Mouse (Mus musculus): Measurements from ENCODE around the gene Slc25a13.

DNA sequence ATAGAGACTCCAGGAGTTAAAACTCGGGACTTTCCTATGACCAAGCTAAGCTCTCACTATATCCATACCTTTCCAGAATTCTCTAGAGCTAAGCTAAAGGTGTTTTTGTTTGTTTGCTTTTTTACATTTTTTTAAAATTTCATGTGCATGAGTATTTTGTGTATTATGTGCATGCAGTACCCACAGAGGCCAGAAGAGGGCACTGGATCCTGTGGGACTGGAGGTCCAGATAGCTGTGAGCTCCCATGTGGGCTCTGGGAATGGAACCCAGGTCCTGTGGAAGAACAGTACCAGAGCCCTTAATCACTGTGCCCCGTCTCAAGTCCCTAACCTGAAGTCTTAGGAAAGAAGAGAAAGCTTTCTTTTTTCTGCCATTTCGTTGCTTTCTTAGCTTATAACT is 80.2 kb downstream of the Slc25a13 start:
- TF ChIP-seq CTCF (IDR thresholded peaks at IDR 0.05; ENCODE audit: low read depth) (peak; percentile 41), EP300 (IDR thresholded peaks at IDR 0.05; ENCODE audit: low read depth) (no peak)

Measured in heart, postnatal 0 days (tissue).